Mouse (Mus musculus) embryonic facial prominence, embryonic 14.5 days (tissue): ENCODE data around the gene Adcy2. TPM values are rescaled to one million over a fixed set of nuclear protein-coding genes. Genes with fewer than 3 reads are reported as not detected.

Source experiments
- ATAC-seq: fragments of 200-750 bp; cut with Nextera tagmentation; 2 replicates; pipeline ENCODE4 v1.8.0; 2017; ENCODE audit warnings: low read depth, moderate number of reproducible peaks, moderate TSS enrichment
- DNase-seq: peaks from one replicate; pipeline ENCODE4 v3.0.0-alpha.2; 2015; ENCODE audit warnings: low spot score
- H3K27ac ChIP-seq: fragments of 300-500 bp; sonication (generic); replicated peaks from 2 replicates; pipeline ENCODE4 v1.5.1; 2014; ENCODE audit warnings: low read depth, mild to moderate bottlenecking, low read length, moderate library complexity
- H3K27me3 ChIP-seq: fragments of 300-500 bp; sonication (generic); replicated peaks from 2 replicates; pipeline ENCODE4 v1.6.1; 2014; ENCODE audit warnings: low read length; ENCODE audit not compliant: control insufficient read depth, insufficient read depth
- H3K36me3 ChIP-seq: fragments of 300-500 bp; sonication (generic); 2 replicates; pipeline ENCODE4 v1.6.1; 2014; ENCODE audit warnings: low read length, mixed read lengths; ENCODE audit not compliant: control insufficient read depth, insufficient read depth
- H3K4me1 ChIP-seq: fragments of 300-500 bp; sonication (generic); 2 replicates; pipeline ENCODE4 v1.6.1; 2014; ENCODE audit warnings: antibody characterized with exemption, low read length; ENCODE audit not compliant: control insufficient read depth, insufficient read depth
- H3K4me2 ChIP-seq: fragments of 300-500 bp; sonication (generic); 2 replicates; pipeline ENCODE4 v1.6.1; 2014; ENCODE audit warnings: low read depth, mild to moderate bottlenecking, low read length, moderate library complexity, mixed read lengths
- H3K4me3 ChIP-seq: fragments of 300-500 bp; sonication (generic); 2 replicates; pipeline ENCODE4 v1.5.1; 2014; ENCODE audit warnings: low read depth, mild to moderate bottlenecking, low read length
- H3K9ac ChIP-seq: fragments of 300-500 bp; sonication (generic); 2 replicates; pipeline ENCODE4 v1.6.1; 2014; ENCODE audit warnings: low read depth, mild to moderate bottlenecking, low read length, moderate library complexity, mixed read lengths
- H3K9me3 ChIP-seq: fragments of 300-500 bp; sonication (generic); 2 replicates; pipeline ENCODE4 v1.6.1; 2016; ENCODE audit warnings: low read length; ENCODE audit not compliant: control insufficient read depth
- WGBS: fragments of 180-500 bp; shearing (Covaris S2); extraction: QIAGEN DNeasy Blood & Tissue Kit; methylation state at CpG from one replicate; pipeline ENCODE4 v1.1.7; 2014; 5-methylcytosine and 5-hydroxymethylcytosine counted together
- polyA plus RNA-seq: library from polyadenylated mRNA; unstranded; fragments of >200 nt; fragmentation: Nextera tagmentation; extraction: Ambion mirVana; gene quantifications from 2 replicates; pipeline ENCODE4 v1.2.1, GENCODE M21; 2014

The Adcy2 gene
- polyA plus RNA-seq, 1 experiment from 2014 or later: 11.2 TPM

- no peaks in the 10 kb centered on the region for H3K9me3 ChIP-seq
- H3K27ac ChIP-seq: no peak overlapping the region
- H3K36me3 ChIP-seq: no peaks in the 10 kb centered on the region
- DNase-seq (no peak), ATAC-seq (no peak)
- H3K4me1 ChIP-seq: no peaks in the 10 kb centered on the region
- no peak overlapping the region for H3K4me2 ChIP-seq
- H3K4me3 ChIP-seq: no peak overlapping the region
- no peaks in the 10 kb centered on the region for H3K27me3 ChIP-seq
- WGBS: 63% methylated on average over 1 of the region's 1 CpGs
- no peak overlapping the region for H3K9ac ChIP-seq
Observed at GRCm38 (mm10) chr13:68783096-68783495, 216.2 kb downstream of the Adcy2 start.

GRCm38 (mm10) chr13:68778011-68778672 is 221.2 kb downstream of the Adcy2 start:
- Histone ChIP-seq H3K4me3 (no peak overlapping the region), H3K36me3 (no peaks in the 10 kb centered on the region), H3K4me2 (no peak overlapping the region), H3K27ac (no peak overlapping the region), H3K4me1 (no peaks in the 10 kb centered on the region), H3K27me3 (no peaks in the 10 kb centered on the region), H3K9ac (no peak overlapping the region), H3K9me3 (no peaks in the 10 kb centered on the region)
- DNase-seq (no peak), ATAC-seq (no peak)
- 85% methylated on average over 6 of the region's 6 CpGs for WGBS

DNA sequence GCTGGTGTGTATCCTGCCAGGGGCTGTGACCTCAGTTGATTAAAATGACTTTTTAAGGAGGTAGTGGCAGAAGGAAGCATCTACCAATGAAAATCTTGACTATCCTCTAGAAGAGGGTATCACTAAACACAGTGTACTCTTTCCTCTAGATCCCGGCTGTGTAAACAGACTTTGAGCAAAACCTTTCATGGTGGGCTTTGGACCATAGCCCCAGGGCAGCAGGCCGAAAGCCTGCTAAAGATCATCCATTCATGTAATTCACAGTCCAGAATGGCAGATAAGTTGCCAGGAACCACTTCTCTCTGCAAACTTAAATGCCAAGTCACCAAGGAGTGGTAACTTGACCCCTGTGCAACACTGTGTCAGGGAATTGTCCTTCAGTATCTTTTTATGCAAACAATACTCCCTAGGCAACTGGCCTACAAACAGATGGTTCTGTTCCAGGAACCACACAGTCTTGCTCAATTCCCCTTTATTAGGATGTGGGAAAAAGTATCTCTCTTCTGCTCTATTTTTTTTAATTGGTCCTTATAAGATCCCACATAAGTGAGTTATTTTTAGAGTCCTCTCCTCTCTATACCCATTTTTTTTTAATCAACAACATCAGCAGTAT is 225.6 kb downstream of the Adcy2 start:
- H3K36me3 ChIP-seq: no peaks in the 10 kb centered on the region
- H3K9me3 ChIP-seq: no peaks in the 10 kb centered on the region
- ATAC-seq: no peak
- H3K4me3 ChIP-seq: no peak overlapping the region
- H3K4me1 ChIP-seq: no peaks in the 10 kb centered on the region
- H3K9ac ChIP-seq: no peak overlapping the region
- H3K27ac ChIP-seq: no peak overlapping the region
- 38% methylated on average over 2 of the region's 2 CpGs for WGBS
- no peaks in the 10 kb centered on the region for H3K27me3 ChIP-seq
- no peak overlapping the region for H3K4me2 ChIP-seq
- peak; percentile 22 for DNase-seq

DNA sequence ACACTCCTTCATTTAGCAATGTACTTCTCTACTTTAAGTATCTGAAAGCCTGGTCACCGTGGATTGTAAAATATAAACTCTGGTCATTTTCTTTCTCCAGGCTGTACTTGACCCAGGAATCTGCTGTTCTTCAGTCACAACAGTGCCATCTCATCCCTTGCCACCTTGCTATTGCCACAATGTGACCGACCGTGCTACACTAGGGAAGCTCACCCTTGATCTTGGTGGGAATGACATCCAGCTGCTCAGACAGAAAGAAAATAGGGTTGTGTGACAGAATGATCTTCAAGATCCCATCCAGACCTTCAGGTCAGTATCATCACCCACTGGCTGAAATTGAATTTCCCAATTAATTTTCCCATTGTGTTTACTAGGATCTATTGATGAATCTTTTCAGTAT is 230.8 kb downstream of the Adcy2 start:
- WGBS: 96% methylated on average over 3 of the region's 3 CpGs
- no peaks in the 10 kb centered on the region for H3K27me3 ChIP-seq
- no peak overlapping the region for H3K9ac ChIP-seq
- no peak overlapping the region for H3K4me3 ChIP-seq
- ATAC-seq: no peak
- DNase-seq: no peak
- no peak overlapping the region for H3K4me2 ChIP-seq
- no peaks in the 10 kb centered on the region for H3K36me3 ChIP-seq
- no peaks in the 10 kb centered on the region for H3K4me1 ChIP-seq
- H3K9me3 ChIP-seq: no peaks in the 10 kb centered on the region
- no peak overlapping the region for H3K27ac ChIP-seq

DNA sequence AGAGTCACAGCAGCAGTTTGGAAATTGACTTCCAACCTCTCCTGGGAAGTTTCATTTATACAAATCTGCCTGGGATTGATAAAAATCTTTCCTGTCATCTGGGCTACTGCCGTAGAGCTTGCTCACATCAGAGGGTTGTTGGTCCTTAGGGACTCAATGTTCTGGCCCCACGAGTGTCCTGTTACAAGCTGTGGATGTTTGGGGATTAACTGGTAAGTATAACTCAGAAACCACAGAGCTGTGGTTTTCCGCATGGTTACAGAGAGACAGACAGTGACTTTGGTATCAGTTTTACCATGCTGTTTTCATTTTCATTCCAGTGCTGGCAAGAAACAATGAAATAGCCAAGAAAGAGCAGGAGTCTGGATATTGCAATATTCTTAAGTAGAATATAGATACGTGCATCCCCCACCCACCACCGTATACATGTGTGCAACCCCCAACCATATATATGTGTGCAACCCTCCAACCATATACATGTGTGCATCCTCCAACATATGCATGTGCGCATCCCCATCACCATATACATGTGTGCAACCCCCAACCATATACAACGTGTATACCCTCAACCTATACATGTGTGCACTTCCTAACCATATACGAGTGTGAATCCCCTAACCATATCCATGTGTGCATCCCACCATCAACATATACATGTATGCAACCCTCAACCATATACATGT is 233.3 kb downstream of the Adcy2 start:
- H3K27me3 ChIP-seq: no peaks in the 10 kb centered on the region
- peak; percentile 88 for ATAC-seq
- H3K4me2 ChIP-seq: no peak overlapping the region
- no peak overlapping the region for H3K27ac ChIP-seq
- no peaks in the 10 kb centered on the region for H3K36me3 ChIP-seq
- no peaks in the 10 kb centered on the region for H3K4me1 ChIP-seq
- H3K9me3 ChIP-seq: no peaks in the 10 kb centered on the region
- 59% methylated on average over 8 of the region's 8 CpGs for WGBS
- no peak overlapping the region for H3K9ac ChIP-seq
- DNase-seq: peak; percentile 82
- no peak overlapping the region for H3K4me3 ChIP-seq

- Histone ChIP-seq H3K4me2 (no peak overlapping the region), H3K4me1 (no peaks in the 10 kb centered on the region; the same call in 1 of the 2 replicates), H3K4me3 (no peak overlapping the region), H3K27ac (no peak overlapping the region), H3K9ac (no peak overlapping the region), H3K27me3 (no peaks in the 10 kb centered on the region), H3K9me3 (no peaks in the 10 kb centered on the region), H3K36me3 (no peaks in the 10 kb centered on the region)
- no peak for DNase-seq
- ATAC-seq: no peak
- WGBS: 76% methylated on average over 3 of the region's 3 CpGs
Observed at GRCm38 (mm10) chr13:68764614-68765013, 234.7 kb downstream of the Adcy2 start.

DNA sequence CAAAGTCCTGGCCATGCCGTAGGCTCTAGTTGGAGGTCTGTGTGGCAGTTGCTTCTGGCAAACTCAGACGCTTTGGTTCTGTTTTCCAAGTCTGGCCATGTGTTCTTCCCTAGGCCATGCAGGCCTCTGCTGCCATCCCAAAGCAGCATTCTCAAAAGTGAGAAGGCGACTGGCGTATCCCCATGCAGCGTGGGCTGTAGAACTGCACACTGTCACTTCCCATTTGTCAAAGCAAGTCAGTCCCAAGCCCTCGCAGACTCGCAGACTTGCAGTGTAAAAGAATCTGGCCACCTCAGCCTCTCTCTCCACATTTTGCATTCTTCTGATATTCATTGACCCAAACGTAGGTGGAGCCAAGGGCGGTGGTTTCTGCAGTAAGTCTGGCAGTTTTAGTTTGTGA is 249.5 kb downstream of the Adcy2 start:
- Histone ChIP-seq H3K4me1 (peaks cover 9% of the 10 kb centered on the region), H3K36me3 (no peaks in the 10 kb centered on the region), H3K9ac (no peak overlapping the region), H3K4me3 (no peak overlapping the region), H3K9me3 (no peaks in the 10 kb centered on the region), H3K27me3 (no peaks in the 10 kb centered on the region), H3K4me2 (no peak overlapping the region), H3K27ac (peak overlapping the region; percentile 74)
- 0 out of 2 replicates have a peak, but pooled peaks have one; percentile 14 for ATAC-seq
- DNase-seq: peak; percentile 75
- 34% methylated on average over 9 of the region's 9 CpGs for WGBS

DNA sequence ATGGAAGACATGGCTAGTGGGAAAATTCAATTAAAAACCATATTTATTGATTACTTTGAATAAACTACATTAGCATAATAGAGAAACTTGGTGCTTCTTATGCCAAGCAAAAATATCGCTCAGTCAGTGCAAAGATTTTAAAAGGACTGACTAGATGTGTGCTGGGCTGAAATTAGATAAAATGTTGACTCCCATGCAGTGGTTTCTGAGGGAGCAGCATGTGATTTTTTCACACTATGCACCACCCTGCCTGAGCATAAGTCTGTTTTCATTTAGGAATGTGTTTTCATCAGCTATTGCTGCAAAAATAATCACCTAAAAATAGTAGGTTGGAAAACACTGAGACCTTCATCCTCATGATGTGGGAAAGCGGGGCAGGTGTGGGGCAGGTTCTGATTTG is 250.0 kb downstream of the Adcy2 start:
- Histone ChIP-seq H3K27ac (peak overlapping the region; percentile 74), H3K9ac (no peak overlapping the region), H3K4me2 (no peak overlapping the region), H3K4me3 (no peak overlapping the region), H3K36me3 (no peaks in the 10 kb centered on the region), H3K9me3 (no peaks in the 10 kb centered on the region), H3K4me1 (peaks cover 9% of the 10 kb centered on the region), H3K27me3 (no peaks in the 10 kb centered on the region)
- WGBS: 69% methylated on average over 2 of the region's 2 CpGs
- DNase-seq (peak; percentile 24), ATAC-seq (0 out of 2 replicates have a peak, but pooled peaks have one; percentile 56)
